Mouse (Mus musculus) liver, embryonic 15.5 days (tissue): ENCODE measurements around the gene 1110017D15Rik. TPM values are rescaled to one million over a fixed set of nuclear protein-coding genes. Genes with fewer than 3 reads are reported as not detected.

Source experiments
- ATAC-seq: fragments of 200-750 bp; cut with Nextera tagmentation; 2 replicates; pipeline ENCODE4 v1.8.0; 2017; ENCODE audit warnings: moderate number of reproducible peaks, mild to moderate bottlenecking, moderate library complexity; ENCODE audit not compliant: insufficient read depth
- H3K27ac ChIP-seq: fragments of 300-500 bp; sonication (generic); replicated peaks from 2 replicates; pipeline ENCODE4 v1.5.1; 2015; ENCODE audit warnings: mild to moderate bottlenecking, inconsistent platforms
- H3K27me3 ChIP-seq: fragments of 300-500 bp; sonication (generic); 2 replicates; pipeline ENCODE4 v1.6.1; 2015; ENCODE audit warnings: mild to moderate bottlenecking, inconsistent platforms
- H3K36me3 ChIP-seq: fragments of 300-500 bp; sonication (generic); replicated peaks from 2 replicates; pipeline ENCODE4 v1.6.1; 2015; ENCODE audit warnings: moderate library complexity, mild to moderate bottlenecking, inconsistent platforms
- H3K4me1 ChIP-seq: fragments of 300-500 bp; sonication (generic); replicated peaks from 2 replicates; pipeline ENCODE4 v1.6.1; 2015; ENCODE audit warnings: inconsistent platforms
- H3K4me2 ChIP-seq: fragments of 300-500 bp; sonication (generic); 2 replicates; pipeline ENCODE4 v1.6.1; 2015; ENCODE audit warnings: moderate library complexity, mild to moderate bottlenecking, inconsistent platforms
- H3K4me3 ChIP-seq: fragments of 300-500 bp; sonication (generic); replicated peaks from 2 replicates; pipeline ENCODE4 v1.5.1; 2015; ENCODE audit warnings: mild to moderate bottlenecking, inconsistent platforms
- H3K9ac ChIP-seq: fragments of 300-500 bp; sonication (generic); 2 replicates; pipeline ENCODE4 v1.6.1; 2015; ENCODE audit warnings: moderate library complexity, mild to moderate bottlenecking, inconsistent platforms
- H3K9me3 ChIP-seq: fragments of 300-500 bp; sonication (generic); replicated peaks from 2 replicates; pipeline ENCODE4 v1.6.1; 2016; ENCODE audit warnings: inconsistent platforms
- WGBS: fragments of 180-500 bp; shearing (Covaris S2); methylation state at CpG from one replicate; pipeline ENCODE4 v1.1.7; 2015; ENCODE audit warnings: mixed read lengths; ENCODE audit not compliant: insufficient replicate concordance; 5-methylcytosine and 5-hydroxymethylcytosine counted together
- polyA plus RNA-seq: library from polyadenylated mRNA; unstranded; fragments of >200 nt; fragmentation: Nextera tagmentation; extraction: Ambion mirVana; gene quantifications from 2 replicates; pipeline ENCODE4 v1.2.1, GENCODE M21; 2015

The 1110017D15Rik gene
- polyA plus RNA-seq, 1 experiment from 2014 or later, result not detected

DNA sequence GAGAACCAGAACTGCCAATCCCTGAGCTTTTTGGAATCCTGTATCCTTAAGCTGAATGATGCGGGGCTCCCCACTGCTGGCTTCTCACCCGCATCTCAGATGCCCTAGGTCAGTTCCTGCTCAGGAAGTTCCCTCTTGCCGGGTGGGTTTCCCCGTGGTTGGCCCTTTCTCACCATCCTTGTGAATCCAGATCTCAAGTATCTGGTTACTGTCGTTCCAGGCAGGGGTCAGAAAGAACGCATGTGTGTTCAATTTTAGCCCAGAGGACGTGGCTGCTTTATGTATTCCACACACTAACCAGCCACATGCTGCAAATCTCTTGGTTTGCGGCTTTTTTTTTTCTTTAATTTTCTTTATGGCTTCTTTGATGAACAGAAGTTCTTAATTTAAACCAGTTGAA is 3.4 kb downstream of the 1110017D15Rik start:
- 19% methylated on average over 8 of the region's 8 CpGs for WGBS
- no peak overlapping the region for H3K4me2 ChIP-seq
- no peaks in the 10 kb centered on the region for H3K4me1 ChIP-seq
- H3K9ac ChIP-seq, result no peak overlapping the region
- peaks cover 36% of the 10 kb centered on the region for H3K27me3 ChIP-seq
- no peaks in the 10 kb centered on the region for H3K9me3 ChIP-seq
- H3K27ac ChIP-seq, result no peak overlapping the region
- no peaks in the 10 kb centered on the region for H3K36me3 ChIP-seq
- ATAC-seq, result no peak
- H3K4me3 ChIP-seq, result no peak overlapping the region

DNA sequence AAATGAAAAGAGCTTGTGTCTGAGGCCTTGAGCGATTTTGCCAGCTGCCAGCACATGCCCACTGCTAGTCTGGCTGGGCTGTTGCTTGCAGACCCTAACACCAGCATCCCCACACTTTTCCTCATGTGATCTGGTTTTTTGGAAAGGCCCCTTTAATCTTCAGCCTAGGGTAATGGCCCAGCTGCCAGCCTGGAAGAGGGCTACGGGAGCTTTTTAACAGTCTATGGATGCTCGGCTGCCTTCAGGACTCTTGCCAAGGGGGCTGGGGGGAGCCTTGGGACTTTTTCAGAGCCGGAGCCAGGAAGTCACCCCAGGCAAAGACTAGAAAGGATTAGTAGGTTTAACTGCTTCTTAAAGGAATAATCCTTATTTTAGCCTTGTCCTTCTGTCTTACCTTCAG is 3.8 kb downstream of the 1110017D15Rik start:
- WGBS, result 35% methylated on average over 4 of the region's 4 CpGs
- no peak overlapping the region for H3K4me3 ChIP-seq
- ATAC-seq, result no peak
- peaks cover 40% of the 10 kb centered on the region for H3K27me3 ChIP-seq
- H3K4me1 ChIP-seq, result no peaks in the 10 kb centered on the region
- no peak overlapping the region for H3K4me2 ChIP-seq
- no peaks in the 10 kb centered on the region for H3K36me3 ChIP-seq
- no peak overlapping the region for H3K27ac ChIP-seq
- no peak overlapping the region for H3K9ac ChIP-seq
- no peaks in the 10 kb centered on the region for H3K9me3 ChIP-seq

DNA sequence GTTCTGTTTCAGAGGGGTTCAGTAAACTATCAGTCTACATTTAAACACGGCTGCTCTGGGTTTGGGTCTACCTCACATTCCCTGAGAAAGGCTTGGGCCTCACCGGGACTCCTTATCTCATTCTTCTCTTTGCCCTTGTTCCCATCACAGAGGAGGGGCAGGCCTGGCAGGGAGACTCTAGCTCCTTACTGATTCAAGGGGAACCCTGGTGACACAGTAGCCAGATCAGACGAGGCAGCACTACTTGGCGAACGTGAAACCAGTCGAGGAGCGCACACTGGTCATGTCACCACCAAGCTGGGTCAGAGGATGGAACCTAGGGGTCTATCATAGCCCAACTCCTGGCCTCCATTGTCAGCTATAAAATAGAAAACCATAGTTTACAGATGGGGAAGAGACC is 9.1 kb downstream of the 1110017D15Rik start:
- H3K27ac ChIP-seq, result no peak overlapping the region
- H3K9me3 ChIP-seq, result no peaks in the 10 kb centered on the region
- H3K4me3 ChIP-seq, result no peak overlapping the region
- ATAC-seq, result no peak
- H3K36me3 ChIP-seq, result no peaks in the 10 kb centered on the region
- H3K4me2 ChIP-seq, result no peak overlapping the region
- H3K27me3 ChIP-seq, result peaks cover 52% of the 10 kb centered on the region
- H3K4me1 ChIP-seq, result peaks cover 21% of the 10 kb centered on the region
- 46% methylated on average over 7 of the region's 7 CpGs for WGBS
- no peak overlapping the region for H3K9ac ChIP-seq

DNA sequence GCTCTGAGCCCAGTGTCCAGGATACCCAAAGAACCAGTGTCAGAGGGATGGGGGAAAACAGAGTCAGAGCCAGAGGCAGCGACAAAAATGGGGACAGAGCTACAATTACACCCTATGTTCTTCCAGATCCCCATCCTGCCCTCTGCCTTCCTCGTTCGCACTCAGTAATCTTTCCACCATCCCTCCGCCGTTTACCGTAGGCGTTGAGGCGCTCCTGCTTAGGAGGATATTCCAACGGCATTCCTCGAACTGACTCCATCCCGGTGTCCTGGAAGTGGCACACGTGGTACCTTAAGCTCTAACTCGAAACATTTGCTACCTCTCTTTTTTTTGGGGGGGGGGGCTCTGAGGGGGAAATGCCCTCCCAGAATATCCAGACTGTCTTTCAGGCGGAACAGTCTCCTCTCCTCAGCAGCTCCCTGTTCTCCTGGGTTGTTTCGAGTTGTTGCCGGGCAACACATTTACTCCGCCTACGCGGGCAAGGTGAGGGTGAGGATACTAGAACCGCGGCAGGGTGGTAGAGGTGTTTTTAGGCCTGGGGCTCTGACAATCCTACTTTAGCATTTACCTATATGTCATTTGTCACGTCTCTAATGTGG is 9.7 kb downstream of the 1110017D15Rik start:
- Histone ChIP-seq H3K9me3 (no peaks in the 10 kb centered on the region), H3K27ac (no peak overlapping the region), H3K4me3 (peak overlapping the region; percentile 51), H3K27me3 (peaks cover 55% of the 10 kb centered on the region), H3K9ac (no peak overlapping the region), H3K36me3 (no peaks in the 10 kb centered on the region), H3K4me1 (peaks cover 27% of the 10 kb centered on the region), H3K4me2 (peak overlapping the region; percentile 78)
- 11% methylated on average over 22 of the region's 22 CpGs for WGBS
- no peak for ATAC-seq

DNA sequence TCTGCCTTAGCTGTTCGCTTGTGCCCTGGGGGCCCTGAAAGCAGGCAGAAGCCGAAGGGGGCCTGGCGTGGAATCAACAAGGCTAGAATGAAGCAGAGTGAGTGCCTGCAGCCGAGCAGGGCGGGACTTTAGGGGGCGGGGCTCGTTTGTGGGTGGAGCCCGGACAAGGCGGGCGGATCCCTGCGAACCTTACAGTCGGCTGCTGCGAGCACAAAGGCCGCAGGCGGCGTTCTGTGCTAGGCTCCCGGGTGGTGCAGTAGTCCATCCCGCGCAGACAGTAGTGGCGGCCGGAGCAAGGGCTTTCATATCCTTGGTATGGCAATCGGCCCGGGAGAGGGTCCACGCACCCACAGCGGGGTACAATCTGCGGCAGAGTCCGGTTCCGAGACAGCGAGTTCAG is 10.2 kb downstream of the 1110017D15Rik start:
- no peak overlapping the region for H3K27ac ChIP-seq
- 0 out of 2 replicates have a peak overlapping the region, but pooled peaks have one; percentile 20 for H3K9ac ChIP-seq
- H3K4me3 ChIP-seq, result peak overlapping the region; percentile 51
- no peaks in the 10 kb centered on the region for H3K36me3 ChIP-seq
- WGBS, result under 1% methylated on average over 29 of the region's 29 CpGs
- ATAC-seq, result no peak
- H3K4me2 ChIP-seq, result peak overlapping the region; percentile 78
- peaks cover 32% of the 10 kb centered on the region for H3K4me1 ChIP-seq
- peaks cover 55% of the 10 kb centered on the region for H3K27me3 ChIP-seq
- H3K9me3 ChIP-seq, result no peaks in the 10 kb centered on the region

DNA sequence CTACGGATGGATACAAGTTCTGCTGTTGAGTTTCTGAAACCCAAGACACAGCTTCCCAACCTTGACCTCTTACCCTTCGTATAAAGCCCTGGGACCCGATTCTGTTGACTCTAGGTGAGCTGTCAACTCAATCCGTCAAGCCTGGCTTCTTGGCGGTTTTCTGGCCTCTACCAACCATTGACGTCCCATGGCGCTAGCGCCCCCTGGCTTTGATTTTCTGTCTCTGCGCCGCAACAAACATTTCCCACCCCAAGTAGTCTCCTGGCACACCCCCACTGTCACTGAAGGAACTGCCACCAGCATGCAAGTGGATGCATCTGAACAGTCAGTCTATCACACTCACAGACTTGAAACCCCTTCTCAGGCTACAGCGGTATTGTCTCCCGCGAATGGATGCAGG is 11.0 kb downstream of the 1110017D15Rik start:
- H3K4me3 ChIP-seq, result no peak overlapping the region
- peaks cover 59% of the 10 kb centered on the region for H3K27me3 ChIP-seq
- H3K4me2 ChIP-seq, result peak overlapping the region; percentile 78
- no peaks in the 10 kb centered on the region for H3K36me3 ChIP-seq
- H3K27ac ChIP-seq, result no peak overlapping the region
- WGBS, result 12% methylated on average over 13 of the region's 13 CpGs
- H3K4me1 ChIP-seq, result peaks cover 32% of the 10 kb centered on the region
- ATAC-seq, result no peak
- H3K9ac ChIP-seq, result no peak overlapping the region
- no peaks in the 10 kb centered on the region for H3K9me3 ChIP-seq

DNA sequence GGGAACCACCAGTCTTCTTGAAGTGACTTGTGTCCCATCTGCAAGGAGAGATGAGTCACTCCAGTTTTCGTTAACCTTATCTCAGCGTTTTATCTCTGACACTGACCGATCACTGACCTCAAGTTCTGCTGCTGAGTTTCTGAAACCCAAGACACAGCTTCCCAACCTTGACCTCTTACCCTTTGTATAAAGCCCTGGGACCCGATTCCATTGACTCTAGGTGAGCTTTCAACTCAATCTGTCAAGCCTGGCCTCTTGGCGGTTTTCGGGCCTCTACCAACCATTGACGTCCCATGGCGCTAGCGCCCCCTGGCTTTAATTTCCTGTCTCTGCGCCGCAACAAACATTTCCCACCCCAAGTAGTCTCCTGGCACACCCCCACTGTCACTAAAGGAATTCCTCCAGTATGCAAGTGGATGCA is 12.0 kb downstream of the 1110017D15Rik start:
- WGBS, result 47% methylated on average over 11 of the region's 11 CpGs
- H3K4me2 ChIP-seq, result no peak overlapping the region
- H3K4me3 ChIP-seq, result no peak overlapping the region
- no peak overlapping the region for H3K27ac ChIP-seq
- H3K27me3 ChIP-seq, result peaks cover 69% of the 10 kb centered on the region
- no peak overlapping the region for H3K9ac ChIP-seq
- no peaks in the 10 kb centered on the region for H3K9me3 ChIP-seq
- peaks cover 32% of the 10 kb centered on the region for H3K4me1 ChIP-seq
- no peaks in the 10 kb centered on the region for H3K36me3 ChIP-seq
- ATAC-seq, result no peak

DNA sequence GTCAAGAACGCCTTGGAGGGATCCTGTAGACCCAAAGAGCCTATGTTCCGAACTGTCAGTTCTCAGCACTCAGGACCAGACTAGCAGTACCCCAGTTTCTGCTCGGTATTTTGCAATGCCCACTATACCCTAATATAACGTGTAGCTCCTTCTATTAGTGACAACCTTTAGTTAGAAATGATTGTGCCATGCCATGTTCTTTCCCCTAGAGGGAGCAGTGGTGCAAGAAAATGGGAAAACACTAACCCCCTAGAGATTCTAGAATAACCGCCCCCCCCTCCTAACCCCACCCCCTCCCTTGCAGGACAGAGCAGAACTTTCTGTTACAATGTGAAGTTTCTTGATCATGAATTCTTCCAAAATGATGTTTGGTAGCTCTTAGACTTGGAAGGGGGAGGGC is 12.8 kb downstream of the 1110017D15Rik start:
- Histone ChIP-seq H3K27ac (no peak overlapping the region), H3K4me3 (no peak overlapping the region), H3K9me3 (no peaks in the 10 kb centered on the region), H3K4me1 (peaks cover 32% of the 10 kb centered on the region), H3K27me3 (peaks cover 73% of the 10 kb centered on the region), H3K36me3 (no peaks in the 10 kb centered on the region), H3K4me2 (no peak overlapping the region), H3K9ac (no peak overlapping the region)
- 61% methylated on average over 5 of the region's 5 CpGs for WGBS
- no peak for ATAC-seq

DNA sequence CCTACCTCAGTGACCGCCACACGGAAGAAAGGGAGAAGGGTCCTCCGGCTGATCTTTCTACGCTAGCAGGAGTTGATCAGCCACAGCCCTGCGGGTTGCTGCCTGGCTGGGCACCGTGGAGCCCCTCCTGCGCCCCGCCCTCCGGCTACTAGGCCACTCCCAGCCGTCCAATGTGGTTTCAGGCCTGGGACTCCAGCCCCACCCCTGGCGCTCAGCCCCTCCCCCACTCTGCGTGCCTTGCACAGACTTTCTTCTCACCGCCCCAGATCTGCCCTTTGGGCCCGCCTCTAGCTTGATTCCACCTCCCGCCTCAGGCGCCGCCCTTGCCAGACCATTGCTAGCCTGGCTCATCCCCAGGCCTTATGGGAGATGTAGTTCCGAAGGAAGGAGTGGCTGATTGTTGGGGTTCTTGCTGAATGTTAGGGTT is 14.1 kb downstream of the 1110017D15Rik start, which contains the start of gene AI464131:
Gene AI464131, minus strand, starts transcription at position 91 of the 427 bp plus-strand sequence.
- Histone ChIP-seq H3K36me3 (no peaks in the 10 kb centered on the region), H3K9me3 (no peaks in the 10 kb centered on the region), H3K4me2 (peak within 1 kb of the TSS; percentile 70), H3K4me3 (peak within 1 kb of the TSS; percentile 46), H3K9ac (no peak within 1 kb of the TSS), H3K27ac (no peak within 1 kb of the TSS), H3K4me1 (peaks cover 43% of the 10 kb centered on the region), H3K27me3 (peaks cover 74% of the 10 kb centered on the region)
- peak; percentile 89 for ATAC-seq
- 1% methylated on average over 18 of the region's 18 CpGs for WGBS

DNA sequence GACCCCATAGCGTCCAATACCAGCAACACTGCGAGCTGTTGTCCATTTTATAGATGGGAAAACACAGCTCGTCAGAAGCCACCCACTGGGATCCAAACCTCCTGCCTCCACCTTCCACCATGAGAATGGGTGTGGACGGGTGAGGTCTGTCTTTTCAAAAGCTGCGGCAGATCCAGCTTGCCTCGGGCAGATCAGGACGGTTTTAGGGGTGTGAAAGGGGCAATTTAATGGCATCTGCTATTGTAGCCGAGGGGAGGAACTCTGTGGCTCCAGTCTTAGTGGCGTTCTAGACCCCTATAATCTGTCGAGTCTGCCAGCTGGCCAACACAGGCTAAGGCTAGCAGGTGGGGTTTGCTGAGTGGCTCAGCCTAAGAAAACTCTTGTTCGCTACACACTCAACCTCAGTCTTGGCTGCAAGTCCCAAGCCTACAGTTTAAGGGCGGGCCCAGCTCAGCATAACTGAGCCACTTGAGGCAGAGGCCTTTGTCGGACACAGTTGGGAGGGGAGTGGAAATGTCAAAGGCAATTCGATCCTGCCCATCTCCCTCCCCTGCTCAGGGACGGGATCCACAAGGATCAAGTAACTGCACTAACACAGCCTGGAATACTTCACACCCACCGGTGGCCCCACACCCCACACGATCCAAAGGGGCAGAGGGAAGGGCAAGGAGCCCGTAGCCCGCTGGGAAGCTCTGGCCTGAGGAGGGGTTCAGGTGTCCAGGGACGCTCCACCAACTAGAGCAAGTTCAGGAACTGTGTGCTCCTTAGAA is 14.8 kb downstream of the 1110017D15Rik start:
- Histone ChIP-seq H3K9me3 (no peaks in the 10 kb centered on the region), H3K4me3 (peak overlapping the region; percentile 46), H3K27ac (no peak overlapping the region), H3K27me3 (peaks cover 74% of the 10 kb centered on the region), H3K4me1 (peaks cover 46% of the 10 kb centered on the region), H3K4me2 (peak overlapping the region; percentile 70), H3K36me3 (no peaks in the 10 kb centered on the region), H3K9ac (no peak overlapping the region)
- peak; percentile 15 for ATAC-seq
- 11% methylated on average over 20 of the region's 20 CpGs for WGBS

DNA sequence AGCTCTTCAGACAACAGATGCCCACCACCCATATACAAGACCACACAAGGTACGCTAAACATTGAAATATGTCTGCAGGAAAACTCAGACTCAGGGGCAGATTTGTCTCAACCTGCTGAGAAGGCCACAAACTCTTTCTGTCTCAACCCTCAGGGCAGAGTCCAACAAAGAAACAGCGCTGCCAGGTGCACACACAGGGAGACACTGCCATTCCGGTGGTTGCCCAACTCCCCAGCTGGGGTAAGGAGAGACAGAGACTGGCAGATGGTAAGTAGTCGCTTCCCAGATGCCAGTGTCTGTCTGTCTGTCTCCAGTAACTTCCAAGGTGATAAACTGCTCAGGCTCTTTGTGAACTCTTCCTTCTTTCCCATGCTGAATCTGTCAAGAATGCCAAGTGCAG is 16.3 kb downstream of the 1110017D15Rik start:
- Histone ChIP-seq H3K4me3 (no peak overlapping the region), H3K36me3 (no peaks in the 10 kb centered on the region), H3K4me1 (peaks cover 32% of the 10 kb centered on the region), H3K9me3 (no peaks in the 10 kb centered on the region), H3K4me2 (no peak overlapping the region), H3K27me3 (peaks cover 74% of the 10 kb centered on the region), H3K27ac (no peak overlapping the region), H3K9ac (no peak overlapping the region)
- 60% methylated on average over 4 of the region's 4 CpGs for WGBS
- no peak for ATAC-seq
